ENCODE assay signal across 10 mouse cellular contexts in the genomic region with DNA sequence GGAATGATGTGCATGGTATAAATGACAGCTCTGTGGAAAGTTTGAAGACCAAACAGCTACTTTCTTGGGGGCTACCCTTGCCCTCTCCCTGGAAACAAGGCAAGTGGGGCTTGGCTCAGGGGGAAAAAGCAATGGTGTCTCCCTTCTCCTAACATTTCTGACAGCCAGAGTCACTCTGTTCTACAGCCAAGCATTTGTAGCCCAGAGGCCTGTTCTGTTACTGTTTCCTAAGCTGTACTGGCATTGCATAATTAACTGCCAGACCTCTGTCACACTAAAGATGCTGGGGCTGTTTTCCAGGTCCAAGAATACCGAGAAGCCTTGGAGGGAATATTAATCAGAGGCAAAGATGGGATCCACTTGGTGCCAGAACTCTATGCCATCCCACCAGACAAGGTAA.
"Had no signal": no experiment of that assay in that cellular context is flagged by ENCODE, and none has a peak within 500 bp of the region (broad histone marks: within the 10 kb centered on the region; RNA-seq: fewer than 3 reads in every experiment).

No protein-coding gene starts in this region.

- DNase-seq: kidney, adult 18-20 months; layer of hippocampus, adult 9-11 months; layer of hippocampus, postnatal 36 days; right cerebral cortex, postnatal 14 days; thymus, postnatal 36 days had no signal

- H3K4me2 ChIP-seq: limb, embryonic 15.5 days; liver, embryonic 12.5 days; lung, embryonic 15.5 days; midbrain, embryonic 12.5 days had no signal

- H3K36me3 ChIP-seq: lung, embryonic 15.5 days had no signal

- H3K9ac ChIP-seq: limb, embryonic 15.5 days; liver, embryonic 12.5 days; lung, embryonic 15.5 days; midbrain, embryonic 12.5 days had no signal

- H3K4me1 ChIP-seq: limb, embryonic 15.5 days; liver, embryonic 12.5 days; lung, embryonic 15.5 days; midbrain, embryonic 12.5 days had no signal

- H3K4me3 ChIP-seq: limb, embryonic 15.5 days; liver, embryonic 12.5 days; lung, embryonic 15.5 days; midbrain, embryonic 12.5 days had no signal

- H3K9me3 ChIP-seq: limb, embryonic 15.5 days; liver, embryonic 12.5 days; lung, embryonic 15.5 days; midbrain, embryonic 12.5 days had no signal

- H3K27ac ChIP-seq: limb, embryonic 15.5 days; liver, embryonic 12.5 days; lung, embryonic 15.5 days; midbrain, embryonic 12.5 days had no signal

- H3K27me3 ChIP-seq: limb, embryonic 15.5 days; liver, embryonic 12.5 days; lung, embryonic 15.5 days had no signal

- ATAC-seq: liver, embryonic 12.5 days; midbrain, embryonic 16.5 days had no signal
